Mouse (Mus musculus): Measurements from ENCODE around the gene Meis1.

Gene Meis1

GRCm38 (mm10) chr11:18945778-18946177, 73.0 kb downstream of the Meis1 start:
- no peak for DNase-seq

- DNase-seq = no peak
These were observed 73.7 kb downstream of the Meis1 start for GRCm38 (mm10) chr11:18944972-18945625.

- no peak for DNase-seq
These were observed 74.6 kb downstream of the Meis1 start for GRCm38 (mm10) chr11:18944209-18944608.

- no peak for DNase-seq
These were observed 75.8 kb downstream of the Meis1 start for GRCm38 (mm10) chr11:18942990-18943389.

GRCm38 (mm10) chr11:18940916-18941315, 77.9 kb downstream of the Meis1 start:
- no peak for DNase-seq

GRCm38 (mm10) chr11:18934921-18935320, 83.9 kb downstream of the Meis1 start:
- DNase-seq = no peak

- no peak for DNase-seq
These were observed 87.5 kb downstream of the Meis1 start for GRCm38 (mm10) chr11:18931001-18931874.

- no peak for DNase-seq
These were observed 88.7 kb downstream of the Meis1 start for GRCm38 (mm10) chr11:18929779-18930728.

GRCm38 (mm10) chr11:18927351-18927750, 91.4 kb downstream of the Meis1 start:
- peak; percentile 86 for DNase-seq

- DNase-seq = no peak
These were observed 92.0 kb downstream of the Meis1 start for GRCm38 (mm10) chr11:18926798-18927197.

GRCm38 (mm10) chr11:18924583-18925334, 94.0 kb downstream of the Meis1 start:
- no peak for DNase-seq

- no peak for DNase-seq
These were observed 95.5 kb downstream of the Meis1 start for GRCm38 (mm10) chr11:18923274-18923673.

- no peak for DNase-seq
These were observed 98.1 kb downstream of the Meis1 start for GRCm38 (mm10) chr11:18920651-18921050.

- DNase-seq = no peak
These were observed 99.5 kb downstream of the Meis1 start for GRCm38 (mm10) chr11:18919162-18919762.

GRCm38 (mm10) chr11:18917887-18918286, 100.9 kb downstream of the Meis1 start:
- DNase-seq = no peak

GRCm38 (mm10) chr11:18913251-18913650, 105.5 kb downstream of the Meis1 start:
- no peak for DNase-seq

GRCm38 (mm10) chr11:18912311-18913019, 106.3 kb downstream of the Meis1 start:
- DNase-seq = no peak

GRCm38 (mm10) chr11:18906866-18907265, 111.9 kb downstream of the Meis1 start:
- no peak for DNase-seq

- no peak for DNase-seq
These were observed 113.4 kb downstream of the Meis1 start for GRCm38 (mm10) chr11:18905431-18905830.

GRCm38 (mm10) chr11:18904880-18905279, 113.9 kb downstream of the Meis1 start:
- no peak for DNase-seq

GRCm38 (mm10) chr11:18904285-18904684, 114.5 kb downstream of the Meis1 start:
- no peak for DNase-seq

Data from cerebellum, adult 9-10 months (tissue).